Mouse (Mus musculus) myocyte (in vitro differentiated cells): ENCODE data around the gene Mprip.

Source experiments
- MYOD1 ChIP-seq, 3 experiments: IDR thresholded peaks; one replicate each; pipeline ENCODE4 v1.6.1; 2011; ENCODE audit warnings: control low read depth in 2 of 3, low read depth in 2 of 3, mild to moderate bottlenecking in 2 of 3, moderate library complexity in 1 of 3; ENCODE audit not compliant: insufficient read length in 2 of 3, control insufficient read depth in 1 of 3
- MYOG ChIP-seq, 3 experiments: IDR thresholded peaks; one replicate each; pipeline ENCODE4 v1.6.1; 2011; ENCODE audit warnings: control low read depth in 2 of 3, low read depth in 2 of 3, mild to moderate bottlenecking in 2 of 3; ENCODE audit not compliant: insufficient read length in 2 of 3, control insufficient read depth in 1 of 3, insufficient read depth in 1 of 3

DNA sequence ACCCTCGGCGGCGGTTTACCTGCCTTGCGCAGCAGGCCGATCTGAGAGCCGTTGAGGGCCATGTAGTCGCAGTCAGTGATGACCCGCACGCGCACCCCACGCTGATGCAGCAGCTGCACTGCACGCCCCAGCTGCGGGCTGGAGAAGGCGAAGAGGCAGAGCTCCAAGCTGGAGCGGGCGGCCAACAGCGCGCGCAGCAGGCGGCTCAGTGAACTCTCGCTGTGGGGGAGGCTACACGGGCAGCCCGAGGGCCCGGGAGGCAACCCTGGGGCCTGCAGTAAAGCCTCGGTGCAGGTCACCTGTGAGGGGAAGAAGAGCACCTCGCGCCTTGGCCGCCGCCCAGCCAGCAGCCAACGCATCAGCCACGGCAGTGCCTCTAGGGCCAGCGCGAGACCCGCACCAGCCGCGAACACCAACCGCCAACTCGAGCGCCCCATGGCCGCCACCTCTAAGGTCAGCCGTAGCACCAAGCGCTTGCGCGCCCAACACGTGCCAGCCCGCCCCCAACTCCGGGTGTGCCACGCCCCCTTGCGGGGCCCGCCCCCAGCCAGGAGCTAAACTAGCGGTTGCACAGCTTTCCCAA, 126.2 kb downstream of the Mprip start, which contains the start of gene Pld6:
- TF ChIP-seq MYOG (IDR thresholded peaks at IDR 0.05; ENCODE audit: control insufficient read depth in 1 of 3, insufficient read depth in 1 of 3, insufficient read length in 2 of 3, low read depth in 2 of 3): peak in 2 of 3 experiments; percentile 36 to 42
- TF ChIP-seq MYOD1 (IDR thresholded peaks at IDR 0.05; ENCODE audit: control insufficient read depth in 1 of 3, insufficient read length in 2 of 3, low read depth in 2 of 3): peak in 2 of 3 experiments; percentile 25 to 61
